Mouse (Mus musculus) myocyte (in vitro differentiated cells): ENCODE data around the gene Stoml3.

Experiments used
- CEBPB ChIP-seq: IDR thresholded peaks from 2 replicates; pipeline ENCODE4 v1.6.1; 2011; ENCODE audit warnings: mild to moderate bottlenecking, moderate library complexity; ENCODE audit not compliant: poor library complexity, insufficient read depth, severe bottlenecking
- E2F4 ChIP-seq: IDR thresholded peaks from one replicate; pipeline ENCODE4 v1.6.1; 2011; ENCODE audit warnings: mild to moderate bottlenecking, control low read depth, moderate library complexity; ENCODE audit not compliant: insufficient read depth
- MYOD1 ChIP-seq, 3 experiments: IDR thresholded peaks; one replicate each; pipeline ENCODE4 v1.6.1; 2011; ENCODE audit warnings: control low read depth in 2 of 3, low read depth in 2 of 3, mild to moderate bottlenecking in 2 of 3, moderate library complexity in 1 of 3; ENCODE audit not compliant: insufficient read length in 2 of 3, control insufficient read depth in 1 of 3
- POLR2A ChIP-seq: IDR thresholded peaks from one replicate; pipeline ENCODE4 v1.6.1; 2011; ENCODE audit warnings: low read depth, mild to moderate bottlenecking, control low read depth, moderate library complexity; ENCODE audit not compliant: insufficient read length
- USF1 ChIP-seq: IDR thresholded peaks from one replicate; pipeline ENCODE4 v1.6.1; 2011; ENCODE audit warnings: low read depth, mild to moderate bottlenecking, control low read depth, moderate library complexity

GRCm38 (mm10) chr3:53514221-53515065 is 26.0 kb downstream of the Stoml3 start:
- TF ChIP-seq POLR2A: no peak
- TF ChIP-seq USF1: no peak
- TF ChIP-seq CEBPB: no peak
- no peak for TF ChIP-seq MYOD1 (IDR thresholded peaks at IDR 0.05; ENCODE audit: control insufficient read depth in 1 of 3, insufficient read length in 2 of 3, low read depth in 2 of 3)
- TF ChIP-seq E2F4: no peak
